Mouse (Mus musculus): ENCODE data around the gene Ppm1e. TPM values are rescaled to one million over a fixed set of nuclear protein-coding genes. Genes with fewer than 3 reads are reported as not detected.
"Not testable (repeated sequence)": the region's sequence is repeated elsewhere in the genome, so short reads cannot be mapped to it uniquely, and the experiment has no call there.

Gene Ppm1e
- polyA plus RNA-seq, 1 experiment from 2014 or later = 20.5 TPM

- peaks cover 7% of the 10 kb centered on the region for H3K4me1 ChIP-seq
- WGBS = 29% methylated on average over 4 of the region's 4 CpGs
- H3K4me2 ChIP-seq = no peak overlapping the region
- no peaks in the 10 kb centered on the region for H3K9me3 ChIP-seq
- no peaks in the 10 kb centered on the region for H3K36me3 ChIP-seq (replicated peaks)
- no peak overlapping the region for H3K4me3 ChIP-seq (replicated peaks)
- H3K27ac ChIP-seq = peak overlapping the region; percentile 66; the same call in 1 of the 2 replicates
- no peak overlapping the region for H3K9ac ChIP-seq
- no peaks in the 10 kb centered on the region for H3K27me3 ChIP-seq
- peak; percentile 36; the same call in 1 of the 2 replicates for ATAC-seq (ENCODE audit: low FRiP score)
These were observed 88.4 kb downstream of the Ppm1e start for GRCm38 (mm10) chr11:87270446-87270845.

- Histone ChIP-seq H3K4me1 (peaks cover 18% of the 10 kb centered on the region), H3K4me2 (no peak overlapping the region), H3K27me3 (no peaks in the 10 kb centered on the region), H3K27ac (no peak overlapping the region), H3K36me3 (replicated peaks) (no peaks in the 10 kb centered on the region), H3K9ac (no peak overlapping the region), H3K4me3 (replicated peaks) (no peak overlapping the region), H3K9me3 (no peaks in the 10 kb centered on the region)
- ATAC-seq (ENCODE audit: low FRiP score) = no peak
- 85% methylated on average over 2 of the region's 2 CpGs for WGBS
These were observed 90.0 kb downstream of the Ppm1e start for GRCm38 (mm10) chr11:87268803-87269202.

DNA sequence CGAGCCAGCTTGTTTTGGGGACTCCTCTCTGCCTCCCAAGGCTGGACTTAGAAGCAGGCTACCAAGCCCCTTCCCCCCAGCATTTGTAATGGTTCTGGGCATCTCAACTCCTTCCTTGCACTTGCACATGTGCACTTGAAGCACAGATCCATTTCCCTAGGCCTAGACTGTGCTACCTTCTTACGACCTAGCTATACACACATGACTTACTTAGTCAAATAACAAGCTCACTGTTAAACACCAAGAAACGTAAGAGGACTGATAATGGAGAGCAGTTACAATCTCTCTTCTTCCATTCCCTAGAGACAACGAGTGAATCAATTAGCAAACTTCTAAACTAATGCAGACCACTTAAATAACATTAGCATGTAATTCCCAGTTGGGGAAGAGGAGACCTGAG, 92.6 kb downstream of the Ppm1e start:
- whole genome bisulfite sequencing = 79% methylated on average over 4 of the region's 4 CpGs
- H3K9ac ChIP-seq = no peak overlapping the region

GRCm38 (mm10) chr11:87263946-87264345, 94.9 kb downstream of the Ppm1e start:
- Histone ChIP-seq H3K27ac (no peak overlapping the region), H3K9me3 (no peaks in the 10 kb centered on the region), H3K27me3 (no peaks in the 10 kb centered on the region), H3K36me3 (replicated peaks) (no peaks in the 10 kb centered on the region), H3K4me1 (peaks cover 14% of the 10 kb centered on the region), H3K4me3 (replicated peaks) (no peak overlapping the region), H3K9ac (no peak overlapping the region), H3K4me2 (peak overlapping the region; percentile 13)
- WGBS = 23% methylated on average over 7 of the region's 7 CpGs
- no peak for ATAC-seq (ENCODE audit: low FRiP score)

More for the DNA sequence above, 92.6 kb downstream of the Ppm1e start:
- H3K4me1 ChIP-seq = peaks cover 21% of the 10 kb centered on the region
- H3K36me3 ChIP-seq (replicated peaks) = no peaks in the 10 kb centered on the region
- ATAC-seq (ENCODE audit: low FRiP score) = no peak
- H3K9me3 ChIP-seq = no peaks in the 10 kb centered on the region
- H3K4me3 ChIP-seq (replicated peaks) = no peak overlapping the region
- H3K27ac ChIP-seq = no peak overlapping the region
- no peaks in the 10 kb centered on the region for H3K27me3 ChIP-seq
- no peak overlapping the region for H3K4me2 ChIP-seq

DNA sequence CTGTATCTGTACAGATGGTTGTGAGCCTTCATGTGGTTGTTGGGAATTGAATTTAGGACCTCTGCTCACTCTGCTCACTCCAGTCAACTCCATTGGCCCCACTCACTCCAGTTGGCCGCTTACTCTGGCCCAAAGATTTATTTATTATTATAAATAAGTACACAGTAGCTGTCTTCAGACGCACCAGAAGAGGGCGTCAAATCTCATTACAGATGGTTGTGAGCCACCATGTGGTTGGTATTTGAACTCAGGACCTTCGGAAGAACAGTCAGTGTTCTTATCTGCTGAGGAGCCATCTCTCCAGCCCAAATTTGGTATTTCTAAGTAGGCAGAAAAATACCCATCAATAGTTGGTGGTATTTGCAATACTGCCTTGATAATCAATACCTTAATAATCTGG, 97.1 kb downstream of the Ppm1e start:
- peaks cover 14% of the 10 kb centered on the region for H3K4me1 ChIP-seq
- not testable (repeated sequence) for H3K9ac ChIP-seq; H3K27ac ChIP-seq; ATAC-seq (ENCODE audit: low FRiP score); H3K4me3 ChIP-seq (replicated peaks); H3K36me3 ChIP-seq (replicated peaks); H3K4me2 ChIP-seq; H3K27me3 ChIP-seq; H3K9me3 ChIP-seq
- WGBS = 84% methylated on average over 4 of the region's 4 CpGs

GRCm38 (mm10) chr11:87259792-87260191, 99.0 kb downstream of the Ppm1e start:
- no peak overlapping the region for H3K4me2 ChIP-seq
- H3K9ac ChIP-seq = no peak overlapping the region
- H3K27me3 ChIP-seq = no peaks in the 10 kb centered on the region
- no peak overlapping the region for H3K4me3 ChIP-seq (replicated peaks)
- no peaks in the 10 kb centered on the region for H3K36me3 ChIP-seq (replicated peaks)
- no peaks in the 10 kb centered on the region for H3K9me3 ChIP-seq
- H3K27ac ChIP-seq = no peak overlapping the region
- ATAC-seq (ENCODE audit: low FRiP score) = no peak
- H3K4me1 ChIP-seq = peaks cover 13% of the 10 kb centered on the region
- 88% methylated on average over 10 of the region's 10 CpGs for WGBS

- no peak overlapping the region for H3K27ac ChIP-seq
- H3K4me3 ChIP-seq (replicated peaks) = no peak overlapping the region
- no peaks in the 10 kb centered on the region for H3K4me1 ChIP-seq
- ATAC-seq (ENCODE audit: low FRiP score) = no peak
- H3K9me3 ChIP-seq = no peaks in the 10 kb centered on the region
- H3K27me3 ChIP-seq = no peaks in the 10 kb centered on the region
- 95% methylated on average over 5 of the region's 5 CpGs for WGBS
- H3K4me2 ChIP-seq = no peak overlapping the region
- H3K36me3 ChIP-seq (replicated peaks) = no peaks in the 10 kb centered on the region
- H3K9ac ChIP-seq = no peak overlapping the region
These were observed 101.5 kb downstream of the Ppm1e start for GRCm38 (mm10) chr11:87257282-87257681.

- H3K9me3 ChIP-seq = no peaks in the 10 kb centered on the region
- H3K36me3 ChIP-seq (replicated peaks) = no peaks in the 10 kb centered on the region
- ATAC-seq (ENCODE audit: low FRiP score) = no peak
- H3K4me3 ChIP-seq (replicated peaks) = no peak overlapping the region
- 0 out of 2 replicates have a peak, but pooled peaks cover 4% of the 10 kb centered on the region for H3K4me1 ChIP-seq
- H3K27me3 ChIP-seq = no peaks in the 10 kb centered on the region
- 69% methylated on average over 5 of the region's 5 CpGs for WGBS
- no peak overlapping the region for H3K9ac ChIP-seq
- H3K27ac ChIP-seq = no peak overlapping the region
- no peak overlapping the region for H3K4me2 ChIP-seq
These were observed 104.7 kb downstream of the Ppm1e start for GRCm38 (mm10) chr11:87254149-87254548.

- Histone ChIP-seq H3K4me3 (replicated peaks) (no peak overlapping the region), H3K36me3 (replicated peaks) (no peaks in the 10 kb centered on the region), H3K4me1 (0 out of 2 replicates have a peak, but pooled peaks cover 4% of the 10 kb centered on the region), H3K9ac (no peak overlapping the region), H3K27ac (no peak overlapping the region), H3K9me3 (no peaks in the 10 kb centered on the region), H3K4me2 (no peak overlapping the region), H3K27me3 (no peaks in the 10 kb centered on the region)
- WGBS = 93% methylated on average over 6 of the region's 6 CpGs
- ATAC-seq (ENCODE audit: low FRiP score) = no peak
These were observed 105.5 kb downstream of the Ppm1e start for GRCm38 (mm10) chr11:87253294-87253693.

DNA sequence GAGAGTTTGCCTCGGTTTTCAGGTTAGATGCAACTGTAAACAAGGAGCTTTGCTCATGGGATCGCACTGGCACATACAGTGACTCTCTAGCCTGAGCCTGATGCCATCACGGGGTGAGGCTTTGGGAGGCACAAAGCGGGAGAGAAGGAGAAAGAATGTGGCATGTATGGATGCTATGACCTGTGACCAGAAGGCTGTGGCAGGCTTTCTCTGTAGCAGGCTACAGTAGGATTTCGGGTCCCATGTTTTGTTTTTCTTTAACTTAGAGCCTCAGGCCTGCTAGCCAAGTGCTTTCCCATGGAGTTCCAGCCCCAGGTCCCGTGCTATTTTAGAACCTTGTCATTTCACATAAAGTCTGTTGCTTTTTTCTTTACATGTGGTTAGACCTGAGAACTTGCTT, 108.7 kb downstream of the Ppm1e start:
- no peaks in the 10 kb centered on the region for H3K9me3 ChIP-seq
- H3K4me2 ChIP-seq = no peak overlapping the region
- no peaks in the 10 kb centered on the region for H3K36me3 ChIP-seq (replicated peaks)
- H3K4me1 ChIP-seq = peaks cover 20% of the 10 kb centered on the region
- H3K4me3 ChIP-seq (replicated peaks) = no peak overlapping the region
- H3K27ac ChIP-seq = no peak overlapping the region
- no peak for ATAC-seq (ENCODE audit: low FRiP score)
- 83% methylated on average over 6 of the region's 6 CpGs for WGBS
- H3K9ac ChIP-seq = no peak overlapping the region
- no peaks in the 10 kb centered on the region for H3K27me3 ChIP-seq

- Histone ChIP-seq H3K4me1 (peaks cover 20% of the 10 kb centered on the region), H3K27ac (peak overlapping the region; percentile 39; the same call in 1 of the 2 replicates), H3K4me2 (no peak overlapping the region), H3K36me3 (replicated peaks) (no peaks in the 10 kb centered on the region), H3K9ac (no peak overlapping the region), H3K9me3 (no peaks in the 10 kb centered on the region), H3K27me3 (no peaks in the 10 kb centered on the region), H3K4me3 (replicated peaks) (no peak overlapping the region)
- WGBS = 62% methylated on average over 5 of the region's 5 CpGs
- no peak for ATAC-seq (ENCODE audit: low FRiP score)
These were observed 111.3 kb downstream of the Ppm1e start for GRCm38 (mm10) chr11:87247494-87247866.

- Histone ChIP-seq H3K27ac (peak overlapping the region; percentile 39; the same call in 1 of the 2 replicates), H3K27me3 (no peaks in the 10 kb centered on the region), H3K9ac (no peak overlapping the region), H3K4me3 (replicated peaks) (no peak overlapping the region), H3K4me1 (peaks cover 20% of the 10 kb centered on the region), H3K4me2 (no peak overlapping the region), H3K36me3 (replicated peaks) (no peaks in the 10 kb centered on the region), H3K9me3 (no peaks in the 10 kb centered on the region)
- peak; percentile 36; the same call in 1 of the 2 replicates for ATAC-seq (ENCODE audit: low FRiP score)
- 44% methylated on average over 9 of the region's 9 CpGs for WGBS
These were observed 111.9 kb downstream of the Ppm1e start for GRCm38 (mm10) chr11:87246724-87247493.

DNA sequence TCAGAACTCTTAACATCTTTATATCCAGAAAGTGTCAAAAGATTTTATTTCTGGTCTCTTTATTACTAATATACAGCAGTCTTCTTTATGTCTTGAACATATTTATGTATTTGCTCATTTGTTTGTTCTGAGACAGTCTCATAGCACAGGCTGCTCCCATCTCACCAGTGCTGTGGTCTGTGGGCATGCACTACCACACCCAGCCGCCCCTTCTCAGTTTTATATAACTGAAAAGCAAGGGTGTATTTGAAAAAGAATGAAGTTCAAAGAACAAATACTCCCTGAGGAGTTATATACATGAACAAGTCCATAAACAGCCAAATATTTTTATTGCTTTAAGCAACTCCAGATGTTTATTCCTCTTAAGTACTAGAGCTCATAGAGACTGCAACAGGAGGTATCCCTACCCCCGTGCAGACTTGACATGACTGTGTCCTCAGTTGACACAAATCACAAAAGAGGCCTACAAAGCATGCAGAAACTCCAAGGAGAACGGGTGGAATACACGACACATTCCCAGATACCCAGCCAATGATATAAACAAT, 112.6 kb downstream of the Ppm1e start:
- H3K4me1 ChIP-seq = peaks cover 20% of the 10 kb centered on the region
- H3K9ac ChIP-seq = no peak overlapping the region
- 0 out of 2 replicates have a peak, but pooled peaks cover 5% of the 10 kb centered on the region for H3K36me3 ChIP-seq (replicated peaks)
- no peaks in the 10 kb centered on the region for H3K27me3 ChIP-seq
- ATAC-seq (ENCODE audit: low FRiP score) = no peak
- no peak overlapping the region for H3K4me2 ChIP-seq
- H3K4me3 ChIP-seq (replicated peaks) = no peak overlapping the region
- WGBS = 83% methylated on average over 4 of the region's 4 CpGs
- no peak overlapping the region for H3K27ac ChIP-seq
- no peaks in the 10 kb centered on the region for H3K9me3 ChIP-seq
